Mouse (Mus musculus) heart, embryonic 11.5 days (tissue): ENCODE measurements around the gene Dhcr24. TPM values are rescaled to one million over a fixed set of nuclear protein-coding genes. Genes with fewer than 3 reads are reported as not detected.

Experiments
- ATAC-seq: fragments of 200-750 bp; cut with Nextera tagmentation; replicated peaks from 2 replicates; pipeline ENCODE4 v1.8.0; 2017; ENCODE audit warnings: moderate library complexity; ENCODE audit not compliant: insufficient number of reproducible peaks, low FRiP score, low TSS enrichment
- H3K27ac ChIP-seq: fragments of 300-500 bp; sonication (generic); 2 replicates; pipeline ENCODE4 v1.5.1; 2014; ENCODE audit warnings: mild to moderate bottlenecking, low read depth, low read length
- H3K27me3 ChIP-seq: fragments of 300-500 bp; sonication (generic); 2 replicates; pipeline ENCODE4 v1.6.1; 2014; ENCODE audit warnings: mild to moderate bottlenecking, low read length, mixed read lengths; ENCODE audit not compliant: control insufficient read depth, insufficient read depth
- H3K36me3 ChIP-seq: fragments of 300-500 bp; sonication (generic); 2 replicates; pipeline ENCODE4 v1.6.1; 2014; ENCODE audit warnings: mild to moderate bottlenecking, low read length, moderate library complexity, mixed read lengths; ENCODE audit not compliant: control insufficient read depth, insufficient read depth
- H3K4me1 ChIP-seq: fragments of 300-500 bp; sonication (generic); 2 replicates; pipeline ENCODE4 v1.6.1; 2014; ENCODE audit warnings: low read length; ENCODE audit not compliant: control insufficient read depth, insufficient read depth
- H3K4me2 ChIP-seq: fragments of 300-500 bp; sonication (generic); 2 replicates; pipeline ENCODE4 v1.6.1; 2014; ENCODE audit warnings: mild to moderate bottlenecking, moderate library complexity
- H3K4me3 ChIP-seq: fragments of 300-500 bp; sonication (generic); 2 replicates; pipeline ENCODE4 v1.5.1; 2014; ENCODE audit warnings: low read depth, low read length
- H3K9ac ChIP-seq: fragments of 300-500 bp; sonication (generic); 2 replicates; pipeline ENCODE4 v1.6.1; 2014; ENCODE audit warnings: mild to moderate bottlenecking, low read depth, low read length, moderate library complexity
- H3K9me3 ChIP-seq: fragments of 300-500 bp; sonication (generic); replicated peaks from 2 replicates; pipeline ENCODE4 v1.6.1; 2016; ENCODE audit warnings: low read length; ENCODE audit not compliant: control insufficient read depth
- WGBS: fragments of 180-500 bp; shearing (Covaris S2); extraction: QIAGEN DNeasy Blood & Tissue Kit; methylation state at CpG from one replicate; pipeline ENCODE4 v1.1.7; 2014; ENCODE audit not compliant: insufficient replicate concordance; 5-methylcytosine and 5-hydroxymethylcytosine counted together
- polyA plus RNA-seq: library from polyadenylated mRNA; unstranded; fragments of >200 nt; fragmentation: Nextera tagmentation; extraction: Ambion mirVana; gene quantifications from 2 replicates; pipeline ENCODE4 v1.2.1, GENCODE M21; 2014

The Dhcr24 gene
- polyA plus RNA-seq, 1 experiment from 2014 or later, result 22.1 TPM

DNA sequence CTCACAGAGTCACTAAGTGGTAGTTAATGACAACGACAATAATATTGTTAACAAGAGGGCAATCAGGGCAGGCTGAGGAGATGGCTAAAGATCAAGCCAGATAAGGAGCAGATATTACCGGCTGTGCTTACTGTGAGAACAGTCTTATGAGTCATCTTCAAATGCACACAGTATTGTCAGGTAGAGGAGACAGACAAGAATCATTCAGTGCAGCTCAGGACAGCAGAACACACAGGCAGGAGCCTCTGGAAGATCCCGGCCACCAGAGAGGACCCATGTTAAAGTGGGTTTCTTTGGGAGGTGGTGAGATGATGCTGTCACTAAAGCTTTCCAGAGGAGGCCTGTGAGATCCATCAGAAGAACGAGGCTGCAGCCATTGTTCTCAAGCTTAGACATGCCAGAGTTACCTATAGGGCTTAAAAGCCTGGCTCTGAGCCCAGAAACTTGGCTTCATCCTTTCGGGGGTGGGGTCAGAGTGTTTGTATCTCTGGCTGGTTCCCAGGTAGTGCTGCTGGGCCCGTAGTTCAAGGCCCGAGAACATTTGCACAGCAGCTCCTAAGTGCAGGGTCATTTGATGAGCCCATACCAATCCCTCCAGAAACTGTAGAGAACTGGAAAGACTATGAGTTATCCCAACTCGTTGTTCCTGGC is 10.2 kb upstream of the Dhcr24 start:
- Histone ChIP-seq H3K9ac (no peak overlapping the region), H3K27ac (no peak overlapping the region), H3K36me3 (no peaks in the 10 kb centered on the region), H3K27me3 (0 out of 2 replicates have a peak, but pooled peaks cover 2% of the 10 kb centered on the region), H3K4me1 (peaks cover 5% of the 10 kb centered on the region; the same call in 1 of the 2 replicates), H3K4me3 (no peak overlapping the region), H3K9me3 (0 out of 2 replicates have a peak, but pooled peaks cover 3% of the 10 kb centered on the region), H3K4me2 (no peak overlapping the region)
- no peak for ATAC-seq
- WGBS, result 60% methylated on average over 8 of the region's 8 CpGs

DNA sequence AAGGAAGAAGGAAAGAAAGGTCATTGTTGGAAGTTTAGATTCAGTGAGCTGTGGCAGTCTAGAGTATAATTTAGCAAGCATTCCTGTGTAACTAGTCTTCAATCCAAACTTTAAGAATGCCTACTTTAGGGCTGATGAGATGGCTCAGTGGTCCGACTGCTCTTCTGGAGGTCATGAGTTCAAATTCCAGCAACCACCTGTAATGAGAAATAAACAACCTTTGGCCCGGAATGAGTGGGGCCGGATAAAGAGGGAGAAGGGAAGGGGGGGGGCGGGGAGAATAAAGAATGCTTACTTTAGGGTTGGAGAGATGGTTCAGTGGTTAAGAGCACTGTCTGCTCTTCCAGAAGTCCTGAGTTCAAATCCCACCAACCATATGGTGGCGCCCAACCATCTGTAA is 3.6 kb upstream of the Dhcr24 start:
- H3K4me1 ChIP-seq, result peaks cover 4% of the 10 kb centered on the region
- ATAC-seq, result no peak
- WGBS, result 76% methylated on average over 5 of the region's 5 CpGs

DNA sequence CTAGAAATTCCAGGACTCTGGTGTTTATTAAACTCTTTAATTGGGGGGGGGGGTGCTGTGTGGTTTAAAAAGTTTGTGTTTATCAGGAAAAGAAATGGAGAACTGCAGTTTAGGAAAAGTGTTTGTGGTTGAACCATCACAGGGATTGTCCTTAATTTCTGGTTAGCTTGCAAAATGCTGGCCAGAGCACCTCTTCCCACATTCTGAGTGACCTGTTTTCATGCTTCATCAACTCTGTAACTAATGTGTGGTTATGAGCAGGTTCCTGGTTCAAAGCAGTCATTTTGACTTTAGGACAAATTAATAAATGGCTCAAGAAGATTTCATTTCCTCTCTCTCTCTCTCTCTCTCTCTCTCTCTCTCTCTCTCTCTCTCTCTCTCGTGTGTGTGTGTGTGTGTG is 2.9 kb upstream of the Dhcr24 start:
- ATAC-seq, result no peak
- Histone ChIP-seq H3K4me3 (no peak overlapping the region), H3K4me2 (no peak overlapping the region), H3K27me3 (no peaks in the 10 kb centered on the region), H3K9me3 (no peaks in the 10 kb centered on the region), H3K36me3 (no peaks in the 10 kb centered on the region), H3K27ac (no peak overlapping the region), H3K4me1 (peaks cover 11% of the 10 kb centered on the region), H3K9ac (no peak overlapping the region)
- WGBS, result no CpG with 5 or more reads among the region's 1 CpGs

More for the DNA sequence above, 3.6 kb upstream of the Dhcr24 start:
- no peaks in the 10 kb centered on the region for H3K27me3 ChIP-seq
- no peaks in the 10 kb centered on the region for H3K36me3 ChIP-seq
- H3K9ac ChIP-seq, result no peak overlapping the region
- H3K4me2 ChIP-seq, result no peak overlapping the region
- no peak overlapping the region for H3K27ac ChIP-seq
- H3K9me3 ChIP-seq, result no peaks in the 10 kb centered on the region
- H3K4me3 ChIP-seq, result no peak overlapping the region

GRCm38 (mm10) chr4:106559343-106560212 is 1.3 kb upstream of the Dhcr24 start:
- 31% methylated on average over 13 of the region's 13 CpGs for WGBS
- H3K27ac ChIP-seq, result peak overlapping the region; percentile 77; the same call in 1 of the 2 replicates

DNA sequence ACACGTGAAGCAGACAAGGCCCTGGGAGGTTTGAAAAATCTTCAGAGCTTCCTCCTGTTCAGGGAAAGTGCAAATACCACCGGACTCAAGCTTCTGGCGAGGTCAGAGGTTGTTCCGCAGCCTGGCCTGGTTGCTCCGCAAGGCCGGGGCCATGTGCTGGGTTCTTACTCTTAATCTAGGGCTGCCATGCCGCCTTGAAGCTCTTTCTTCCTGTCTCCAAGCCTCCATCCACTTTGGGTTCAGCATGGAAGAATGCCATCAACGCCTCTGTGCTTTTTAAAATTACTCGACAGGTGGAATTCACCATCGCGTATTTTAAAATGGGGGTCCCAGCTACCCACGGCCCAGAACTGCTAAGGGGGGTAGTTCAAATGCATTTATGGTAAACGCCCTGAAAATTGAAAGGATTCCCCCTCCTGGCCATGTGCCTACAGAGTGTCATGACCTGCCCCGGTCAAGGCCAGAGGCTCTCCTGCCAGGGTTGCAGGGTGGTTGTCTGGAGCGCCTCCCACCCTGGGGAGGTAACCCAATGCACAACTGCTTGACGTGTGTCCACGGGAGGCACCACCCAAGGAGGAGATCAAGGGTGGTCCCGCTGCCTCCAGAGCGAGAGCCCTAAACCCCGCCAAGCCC is 509 bp upstream of the Dhcr24 start:
- Histone ChIP-seq H3K4me3 (peak overlapping the region; percentile 95), H3K27ac (peak overlapping the region; percentile 77), H3K9me3 (no peaks in the 10 kb centered on the region), H3K4me2 (peak overlapping the region; percentile 96), H3K36me3 (peaks cover 8% of the 10 kb centered on the region), H3K27me3 (no peaks in the 10 kb centered on the region), H3K4me1 (peaks cover 22% of the 10 kb centered on the region), H3K9ac (peak overlapping the region; percentile 47)
- 2% methylated on average over 20 of the region's 20 CpGs for WGBS
- ATAC-seq, result peak; percentile 70

More at GRCm38 (mm10) chr4:106559343-106560212, 1.3 kb upstream of the Dhcr24 start:
- H3K9ac ChIP-seq, result no peak overlapping the region
- ATAC-seq, result no peak
- H3K36me3 ChIP-seq, result peaks cover under 1% of the 10 kb centered on the region; the same call in 1 of the 2 replicates
- H3K9me3 ChIP-seq, result no peaks in the 10 kb centered on the region
- H3K4me1 ChIP-seq, result peaks cover 22% of the 10 kb centered on the region
- peak overlapping the region; percentile 95 for H3K4me3 ChIP-seq
- H3K27me3 ChIP-seq, result no peaks in the 10 kb centered on the region
- peak overlapping the region; percentile 96 for H3K4me2 ChIP-seq

DNA sequence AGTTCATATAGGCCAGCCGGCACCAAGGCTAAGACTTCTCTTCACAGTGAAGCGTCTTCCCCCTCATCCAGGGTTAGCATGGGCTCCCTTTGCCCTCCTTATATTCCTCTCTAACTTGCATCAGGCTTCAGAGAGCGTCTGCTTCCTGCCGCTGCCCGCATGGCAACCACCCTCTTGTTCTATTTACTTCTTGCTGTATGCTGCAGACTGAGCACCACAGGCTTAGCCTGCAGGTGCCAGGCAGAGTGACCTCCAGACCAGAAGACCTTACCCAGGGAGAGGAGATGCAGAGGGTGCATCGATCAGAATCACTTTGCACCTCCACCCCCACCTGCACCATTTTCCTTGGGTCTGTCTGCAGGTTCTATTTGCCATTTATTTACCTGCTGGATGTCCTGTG is 1.2 kb downstream of the Dhcr24 start:
- no peak for ATAC-seq
- 14% methylated on average over 6 of the region's 6 CpGs for WGBS
- Histone ChIP-seq H3K36me3 (peaks cover 16% of the 10 kb centered on the region), H3K4me2 (peak overlapping the region; percentile 96), H3K9ac (peak overlapping the region; percentile 86), H3K27ac (0 out of 2 replicates have a peak overlapping the region, but pooled peaks have one; percentile 77), H3K4me3 (peak overlapping the region; percentile 95), H3K4me1 (peaks cover 22% of the 10 kb centered on the region), H3K27me3 (no peaks in the 10 kb centered on the region), H3K9me3 (no peaks in the 10 kb centered on the region)

- Histone ChIP-seq H3K27ac (no peak overlapping the region), H3K4me3 (peak overlapping the region; percentile 95), H3K27me3 (no peaks in the 10 kb centered on the region), H3K4me1 (peaks cover 22% of the 10 kb centered on the region), H3K4me2 (peak overlapping the region; percentile 96), H3K9me3 (no peaks in the 10 kb centered on the region), H3K9ac (peak overlapping the region; percentile 1; the same call in 1 of the 2 replicates), H3K36me3 (peaks cover 16% of the 10 kb centered on the region)
- WGBS, result 56% methylated on average over 9 of the region's 9 CpGs
- ATAC-seq, result no peak
Measured at GRCm38 (mm10) chr4:106562837-106563790, 2.3 kb downstream of the Dhcr24 start.
